Mouse (Mus musculus) ovary, postnatal 10 days (tissue): Measurements from ENCODE around the gene Dnah17.

Source experiments
- DNase-seq: peaks from one replicate; pipeline ENCODE4 v3.0.0; 2022; ENCODE audit warnings: low spot score

Gene Dnah17

DNA sequence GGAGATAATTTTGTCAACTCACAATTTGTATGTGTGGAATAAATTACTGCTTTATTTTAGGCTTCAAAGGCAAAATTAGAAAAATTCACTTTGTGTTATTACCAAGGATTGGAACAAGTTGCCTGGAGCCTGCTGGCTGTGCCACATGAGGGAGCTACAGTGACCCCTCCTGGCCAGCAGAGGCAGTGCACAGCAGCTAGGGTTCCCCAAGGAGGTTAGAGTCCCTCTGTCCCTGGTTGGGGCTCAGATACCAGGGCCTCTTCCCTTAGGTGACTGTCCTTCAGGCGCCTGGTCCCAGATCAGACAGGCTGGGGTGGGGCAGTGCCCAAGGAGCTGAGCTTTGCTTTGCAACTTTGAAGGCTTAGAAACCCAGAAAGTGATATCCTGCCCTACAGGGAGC, 108.6 kb downstream of the Dnah17 start:
- peak; percentile 48 for DNase-seq

DNA sequence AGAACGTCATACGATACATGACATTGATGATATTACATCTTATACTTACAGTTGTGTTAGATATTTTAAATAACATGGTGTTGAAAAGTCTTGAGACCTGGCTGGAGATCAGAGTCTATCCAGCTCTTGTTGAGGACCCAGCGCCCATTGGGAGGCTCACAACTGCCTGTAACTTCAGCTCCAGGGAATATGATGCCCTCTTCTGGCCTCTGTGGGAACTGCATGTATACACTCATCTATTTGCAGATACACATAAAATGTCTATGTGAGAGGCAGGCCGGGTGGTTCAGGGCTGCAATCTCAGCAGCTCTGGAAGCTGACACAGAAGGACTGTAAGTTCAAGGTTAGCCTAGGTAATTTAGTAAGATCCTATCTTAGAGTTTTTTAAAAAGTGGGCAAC, 112.1 kb downstream of the Dnah17 start:
- no peak for DNase-seq

DNA sequence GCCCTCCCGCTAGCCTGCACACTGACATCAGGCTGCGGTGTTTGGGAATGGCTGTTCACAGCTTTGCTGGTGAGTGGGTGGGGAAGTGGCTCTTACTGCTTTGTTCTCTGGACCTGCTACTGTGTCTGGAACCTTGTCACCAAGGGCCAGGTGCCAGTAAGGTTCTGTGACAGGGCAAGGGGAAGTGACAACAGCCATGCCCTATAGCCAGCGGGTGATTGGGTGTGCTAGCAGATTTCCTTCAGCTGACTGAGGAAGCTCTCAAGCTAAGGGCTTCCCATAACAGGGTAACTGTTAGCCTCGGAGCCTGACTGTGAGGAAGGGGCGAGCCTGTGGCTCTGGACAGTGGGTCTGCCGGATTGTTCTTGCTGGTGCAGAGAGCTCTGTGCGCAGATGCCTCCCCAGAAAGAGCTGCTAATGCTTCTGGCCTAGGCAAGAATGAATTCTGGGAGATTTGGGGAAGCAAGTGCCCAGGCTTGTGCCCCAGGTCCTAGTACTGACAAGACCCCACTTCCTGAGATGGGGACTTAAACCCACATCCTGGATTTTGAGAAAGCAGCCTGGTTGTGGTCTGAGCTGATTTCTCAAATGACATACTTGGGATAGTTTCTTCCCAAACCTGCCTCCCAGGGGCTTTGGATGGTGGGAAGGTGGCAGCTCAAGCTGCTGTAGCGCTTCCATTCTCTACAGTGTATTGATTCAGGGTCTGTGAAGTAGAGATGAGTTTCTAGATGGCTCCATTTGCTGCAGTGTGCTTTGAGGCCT, 114.9 kb downstream of the Dnah17 start:
- DNase-seq, result no peak

DNA sequence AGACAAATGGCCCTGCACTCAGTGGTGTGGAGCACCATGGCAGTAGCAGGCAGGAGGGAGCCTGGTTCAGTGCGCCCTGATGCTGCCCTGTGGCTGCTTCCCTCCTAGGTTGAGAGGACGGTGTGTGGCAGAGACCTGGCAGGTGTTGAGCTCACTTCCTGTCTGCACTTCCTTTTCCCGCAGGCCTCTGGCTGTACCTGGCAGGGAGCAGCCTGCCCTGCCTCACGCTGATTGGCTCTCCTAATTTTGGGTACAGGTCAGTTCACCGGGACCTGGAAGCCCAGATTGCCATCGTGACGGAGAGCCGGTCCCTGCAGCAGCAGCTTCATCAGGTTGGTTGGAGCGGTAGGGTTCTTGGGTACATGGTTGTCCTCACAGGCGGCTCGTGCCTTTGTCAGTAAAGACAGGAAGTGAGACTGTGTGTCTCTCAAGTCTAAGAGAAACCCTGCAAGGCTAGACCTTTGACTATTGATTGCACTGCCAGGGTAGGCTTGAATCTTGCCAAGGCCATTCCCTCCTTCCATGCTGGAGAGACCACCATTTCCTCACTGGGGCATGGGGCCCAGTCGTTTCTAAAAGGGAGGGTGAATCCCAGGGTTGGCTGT, 115.9 kb downstream of the Dnah17 start:
- DNase-seq, result no peak

DNA sequence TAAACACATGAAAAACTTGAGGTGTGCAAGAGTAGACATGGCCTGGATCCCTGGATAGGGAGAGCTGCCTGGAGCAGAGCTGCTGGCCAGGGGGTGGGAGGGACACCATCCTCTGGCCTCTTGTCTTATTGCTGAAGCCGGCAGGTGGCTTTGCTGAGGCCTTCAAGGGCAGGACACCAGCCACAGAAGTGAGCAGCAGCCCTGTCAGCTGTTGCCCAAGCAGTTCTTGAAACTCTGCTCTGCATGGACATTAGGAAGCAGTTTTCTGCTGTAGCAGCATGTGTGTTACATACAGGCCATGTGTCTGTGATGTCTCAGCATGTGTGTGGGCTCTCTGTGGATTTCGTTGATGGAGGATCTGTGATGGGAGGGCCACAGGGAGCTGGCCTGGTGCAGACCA, 117.1 kb downstream of the Dnah17 start:
- no peak for DNase-seq

DNA sequence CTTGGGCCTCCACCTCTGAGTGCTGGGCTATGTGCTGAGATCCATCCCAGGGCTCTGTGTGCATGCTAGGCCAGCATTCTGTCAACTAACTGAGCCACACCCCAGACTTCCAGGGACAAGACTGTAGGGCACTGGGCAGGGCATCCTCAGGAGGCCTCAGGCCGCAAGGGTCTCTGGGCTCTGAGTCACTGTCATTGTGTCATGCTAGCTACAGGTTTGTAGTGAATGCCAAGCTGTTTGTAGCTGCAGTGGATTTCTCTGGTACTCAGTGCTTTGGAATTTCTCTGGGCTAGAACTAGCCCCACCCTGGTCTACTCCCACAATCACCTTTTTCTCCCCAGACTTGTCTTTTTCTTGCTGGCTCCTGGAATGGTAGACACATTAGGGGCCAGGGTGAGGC, 117.8 kb downstream of the Dnah17 start:
- no peak for DNase-seq

DNA sequence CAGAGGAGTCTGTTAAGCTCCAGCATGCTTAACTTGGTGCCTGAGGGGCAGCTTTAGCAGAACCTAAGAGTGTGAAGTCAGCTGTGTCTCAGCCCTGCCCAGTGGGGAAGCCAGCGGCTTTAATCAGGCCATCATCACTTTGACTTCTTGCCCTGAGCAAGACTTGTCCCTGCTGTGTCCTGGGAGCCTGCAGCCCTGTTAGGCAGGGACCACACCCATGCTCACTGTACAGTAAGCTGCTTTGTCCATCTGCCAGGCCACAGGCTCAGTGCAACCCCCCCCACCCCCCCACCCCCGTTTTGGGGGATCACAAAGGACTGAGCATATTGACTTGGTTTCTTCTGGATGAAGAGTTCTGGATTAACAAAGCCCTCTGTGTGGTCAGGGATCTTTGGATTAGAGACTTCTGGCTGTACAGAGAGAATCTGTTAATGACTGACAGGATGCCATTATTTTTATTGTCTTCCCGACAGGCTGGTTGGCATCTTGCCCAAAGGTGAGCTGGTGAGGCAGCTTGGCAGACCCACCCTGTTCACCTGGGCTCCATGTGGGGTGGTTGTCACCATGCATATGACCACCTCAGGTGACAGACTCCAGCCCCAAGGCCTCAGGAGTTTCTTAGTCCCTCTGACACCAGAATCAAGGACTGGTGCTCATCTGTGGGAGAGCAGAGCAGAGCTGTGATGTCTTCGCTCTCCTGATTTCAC, 120.4 kb downstream of the Dnah17 start:
- DNase-seq, result no peak

DNA sequence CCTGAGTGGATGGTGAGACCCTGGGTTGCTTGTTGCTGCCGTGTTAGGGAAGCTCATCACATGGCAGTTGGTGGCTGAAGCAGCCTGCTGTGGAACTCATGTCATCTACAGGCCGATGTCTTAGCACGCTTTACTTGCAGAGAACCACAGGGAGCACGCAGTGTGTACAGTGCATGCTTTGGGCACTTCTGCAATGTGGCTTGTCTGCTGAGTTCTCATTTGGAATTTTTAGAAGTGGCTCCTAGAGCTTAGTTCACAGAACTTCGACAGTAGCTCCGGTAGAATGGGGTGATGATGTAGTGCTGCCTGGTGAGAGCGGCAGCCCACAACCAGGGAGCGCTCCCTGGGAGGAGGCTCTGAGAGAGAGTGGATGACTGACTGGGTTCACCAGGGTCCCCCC, 121.6 kb downstream of the Dnah17 start:
- no peak for DNase-seq

DNA sequence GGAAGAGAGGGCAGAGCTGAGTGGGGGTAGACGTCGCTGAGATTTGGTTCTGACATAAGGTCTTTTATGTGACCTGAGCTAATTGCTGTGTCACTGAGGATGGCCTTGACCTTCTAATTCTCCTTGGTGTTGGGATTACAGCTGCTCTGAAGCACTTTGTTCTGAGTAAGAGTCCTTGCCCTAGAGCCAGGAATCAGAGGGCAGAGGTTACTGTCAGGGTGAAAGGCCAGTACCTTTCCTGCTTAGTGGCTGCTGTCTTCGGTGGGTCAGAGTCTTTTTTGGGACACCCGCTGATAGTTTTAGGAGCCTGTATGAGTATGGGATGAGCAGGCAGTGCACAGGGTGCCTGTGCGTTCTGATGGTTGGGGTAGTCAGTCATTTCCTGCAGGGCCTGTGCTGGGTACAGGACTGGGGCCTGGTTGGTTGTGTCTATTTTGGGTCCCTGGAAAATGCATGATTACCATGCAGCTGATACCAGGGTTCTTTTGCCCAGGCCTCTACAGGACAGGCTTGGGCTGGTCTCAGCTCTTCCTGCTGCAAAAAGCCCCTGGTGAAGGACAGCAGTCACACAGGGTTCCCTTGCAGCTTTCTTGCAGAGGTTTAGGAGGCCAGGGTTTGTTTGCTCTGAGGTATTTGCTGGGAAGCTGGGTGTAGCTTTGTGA, 122.2 kb downstream of the Dnah17 start:
- no peak for DNase-seq

DNA sequence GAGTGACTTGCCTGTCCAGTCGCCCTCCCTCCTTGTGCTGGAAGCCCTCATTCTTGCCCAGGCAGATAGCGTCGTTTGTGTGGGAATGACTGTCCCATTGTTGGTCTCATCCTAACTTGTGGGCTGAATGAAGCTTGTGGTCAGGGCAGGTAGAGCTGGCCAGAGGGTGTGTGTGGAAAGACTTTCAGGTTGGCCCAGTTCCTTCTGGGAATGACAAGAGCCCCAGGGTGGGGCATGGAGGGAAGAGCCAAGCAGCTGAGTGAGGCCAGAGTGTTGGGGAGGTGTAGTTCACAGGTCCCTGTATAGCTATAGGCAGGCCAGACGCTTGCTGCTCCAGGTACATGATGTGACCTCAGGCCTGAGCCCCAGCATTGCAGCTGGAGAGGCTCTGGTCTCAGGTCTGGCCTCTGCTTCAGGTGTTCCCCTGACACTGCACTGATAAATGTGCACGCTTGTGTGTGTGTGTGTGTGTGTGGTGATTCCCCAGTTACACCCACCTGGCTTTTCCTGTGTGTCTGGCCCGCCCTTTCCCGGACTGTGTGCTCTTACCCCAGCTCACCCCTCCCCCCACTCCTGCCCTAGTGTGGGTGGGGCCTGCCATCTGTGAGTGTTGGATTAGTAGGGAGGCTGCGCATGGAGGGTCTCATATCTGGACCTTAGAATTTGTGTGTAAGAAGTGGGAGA, 122.8 kb downstream of the Dnah17 start:
- no peak for DNase-seq

DNA sequence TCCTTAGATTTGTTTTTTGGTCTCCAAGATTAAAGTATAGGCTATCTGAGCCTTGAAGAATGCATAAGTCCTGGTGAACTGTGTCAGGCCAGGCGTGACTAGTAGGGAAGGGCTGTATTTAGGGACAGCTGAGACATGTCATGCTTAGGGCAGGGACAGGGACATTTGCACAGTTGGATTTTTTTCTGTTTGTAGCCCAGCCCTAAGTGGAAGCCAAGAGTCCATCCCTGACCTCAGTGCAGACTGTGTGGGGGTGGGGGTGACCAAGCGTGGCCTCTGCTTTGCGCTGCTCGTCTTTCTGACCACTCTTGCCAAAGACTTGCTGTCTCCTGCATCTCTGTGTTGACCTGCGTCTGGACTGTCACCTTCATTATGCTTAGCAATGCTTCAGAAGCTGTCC, 126.2 kb downstream of the Dnah17 start:
- DNase-seq, result no peak

DNA sequence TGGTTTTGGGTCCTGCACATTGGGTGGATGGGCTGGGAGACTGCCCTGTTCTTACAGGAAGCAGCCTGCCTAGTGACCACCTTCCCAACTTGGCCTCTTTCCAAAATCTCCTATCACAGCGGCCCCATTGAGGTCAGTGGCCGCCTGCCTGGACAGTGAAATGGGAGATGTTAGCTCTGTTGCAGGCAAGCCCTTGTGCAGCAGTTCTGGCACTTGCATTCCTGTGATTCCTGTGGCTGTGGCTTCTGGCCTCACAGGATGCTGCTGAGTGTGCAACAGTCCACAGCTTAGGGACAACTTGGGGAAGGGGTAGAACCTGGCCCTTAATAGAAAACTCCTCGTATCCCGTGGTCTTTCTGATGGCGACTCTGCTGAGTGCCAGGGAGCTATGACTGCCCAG, 126.7 kb downstream of the Dnah17 start:
- no peak for DNase-seq

DNA sequence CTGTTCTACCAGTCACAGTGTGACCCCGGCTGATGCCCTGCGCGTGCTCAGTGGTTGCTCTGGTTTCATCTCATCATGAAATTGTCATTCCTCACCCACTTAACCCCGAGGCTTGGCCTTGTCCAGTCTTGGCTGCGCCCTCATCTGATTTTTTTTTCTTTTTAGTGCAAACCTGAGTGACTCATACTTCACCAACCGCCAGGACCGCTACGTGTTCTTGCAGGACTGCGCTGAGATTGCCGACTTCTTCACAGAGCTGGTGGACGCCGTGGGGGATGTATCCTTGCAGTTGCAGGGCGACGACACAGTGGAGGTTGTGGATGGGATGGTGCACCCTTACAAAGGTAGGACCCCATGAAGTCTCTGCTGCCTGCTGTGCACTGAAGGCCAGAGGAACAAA, 127.3 kb downstream of the Dnah17 start:
- DNase-seq, result no peak

DNA sequence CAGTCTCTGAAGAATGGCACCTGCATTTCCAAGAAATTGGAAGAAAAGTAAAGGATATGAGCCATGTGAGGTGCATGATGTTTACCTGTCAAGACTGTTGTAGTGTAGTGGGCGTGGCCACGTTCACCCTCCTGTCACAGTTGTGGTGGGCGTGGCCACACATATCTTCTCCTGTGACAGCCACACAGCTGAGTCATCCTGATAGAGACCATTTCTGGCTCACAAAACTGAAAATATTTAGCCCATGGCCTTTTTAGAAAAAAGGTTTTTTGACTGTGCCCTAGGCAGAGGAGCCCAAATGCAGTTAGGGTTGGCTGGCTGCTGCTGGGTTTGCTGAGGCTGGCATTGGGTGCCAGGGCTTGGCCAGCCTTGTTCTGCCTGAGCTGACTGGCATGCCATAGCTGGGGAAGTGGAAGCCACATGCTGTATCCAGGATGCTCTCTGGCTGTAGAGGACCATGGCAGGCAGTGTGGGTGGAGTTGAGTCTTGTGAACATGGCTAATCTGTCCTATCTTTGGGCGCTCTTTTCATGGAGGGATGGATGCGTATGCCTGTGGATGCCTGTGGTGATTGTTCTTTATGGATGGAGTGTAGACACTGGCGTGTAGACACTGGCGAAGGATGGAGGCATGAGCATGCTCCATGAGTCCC, 129.7 kb downstream of the Dnah17 start:
- DNase-seq, result no peak

DNA sequence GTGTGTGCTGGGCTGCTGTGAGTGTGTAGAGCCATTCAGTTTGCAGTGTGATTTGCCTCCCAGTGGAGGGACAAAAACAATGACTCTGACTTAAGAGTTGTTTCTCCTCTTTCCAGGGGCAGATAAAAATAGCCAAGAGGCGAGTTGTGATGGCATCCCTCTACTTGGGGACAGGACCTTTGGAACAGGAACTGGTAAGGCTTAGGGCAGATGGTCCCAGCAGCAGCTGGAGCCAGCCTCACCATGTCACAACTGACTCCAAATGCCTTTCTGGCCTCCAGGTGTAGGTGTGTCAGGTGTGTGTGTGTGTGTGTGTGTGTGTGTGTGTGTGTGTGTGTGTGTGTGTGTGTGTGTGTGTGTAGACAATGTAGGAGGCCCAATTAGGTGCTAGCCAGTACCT, 130.4 kb downstream of the Dnah17 start:
- no peak for DNase-seq

DNA sequence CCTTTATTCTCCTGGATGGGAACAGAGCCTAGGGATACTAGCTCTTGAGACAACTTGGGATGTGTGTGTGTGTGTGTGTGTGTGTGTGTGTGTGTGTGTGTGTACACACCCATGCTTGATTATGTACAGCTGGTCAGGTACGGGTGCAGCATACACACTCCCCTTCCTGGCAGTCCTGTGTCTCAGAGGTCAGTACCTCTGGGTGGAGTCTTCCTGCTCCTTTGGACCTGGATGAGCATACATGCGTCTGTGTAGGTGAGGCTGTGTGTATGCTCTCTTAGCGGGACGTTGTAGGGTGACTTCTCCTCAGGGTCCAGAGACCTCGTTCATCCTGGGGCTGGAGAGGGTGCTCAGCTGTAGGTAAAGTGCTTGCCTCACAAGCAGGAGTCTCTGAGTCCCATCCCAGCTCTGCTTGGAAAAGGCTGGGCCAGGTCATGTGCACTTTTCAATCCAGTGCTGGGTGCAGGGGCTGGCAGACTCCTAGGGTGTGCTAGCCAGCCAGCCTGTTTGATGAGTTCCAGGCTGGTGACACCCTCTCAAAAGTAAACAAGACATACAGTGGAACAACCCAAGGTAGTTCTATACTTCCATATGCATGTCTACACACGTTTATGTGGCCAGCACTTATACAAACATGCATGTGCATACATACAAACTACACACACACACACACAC, 131.0 kb downstream of the Dnah17 start:
- no peak for DNase-seq

DNA sequence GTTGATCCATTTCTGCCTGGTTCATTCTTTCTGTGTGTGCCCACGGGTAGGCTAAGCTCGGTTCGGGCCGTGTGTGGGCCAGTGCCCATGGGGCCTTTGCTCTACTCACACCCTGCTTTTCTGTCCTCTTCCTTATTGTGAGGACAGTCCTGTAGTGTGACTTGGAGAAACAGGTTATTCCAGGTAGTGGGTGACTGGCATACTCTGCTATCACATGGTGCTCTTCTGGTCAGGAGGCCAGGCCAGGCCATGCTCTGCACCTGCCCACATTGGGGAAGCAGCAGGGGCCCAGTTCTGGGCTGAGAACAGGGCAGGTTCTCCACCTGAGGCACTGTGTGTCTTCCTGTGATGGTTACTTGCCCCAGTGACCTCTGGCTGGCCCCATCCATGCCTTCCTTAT, 132.1 kb downstream of the Dnah17 start:
- DNase-seq, result no peak

DNA sequence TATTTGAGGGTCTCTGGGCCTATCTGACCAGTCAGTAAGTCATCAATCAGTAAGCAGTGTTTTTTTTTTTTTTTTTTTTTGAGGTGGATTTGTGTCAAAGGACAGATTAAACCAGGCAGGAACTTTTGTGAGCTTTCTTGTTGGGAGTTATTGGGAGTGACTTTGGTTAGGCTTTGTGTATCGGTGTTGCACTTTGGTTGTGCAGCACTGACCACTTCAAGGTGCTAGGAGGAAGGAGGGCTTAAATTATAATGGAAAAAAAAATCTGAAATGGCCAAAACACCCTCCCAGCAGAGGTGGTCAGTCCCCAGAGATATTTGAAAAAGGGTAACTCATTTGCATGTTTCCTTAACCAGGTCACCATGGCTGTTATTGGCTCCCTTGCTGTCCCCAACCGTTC, 133.3 kb downstream of the Dnah17 start:
- no peak for DNase-seq

DNA sequence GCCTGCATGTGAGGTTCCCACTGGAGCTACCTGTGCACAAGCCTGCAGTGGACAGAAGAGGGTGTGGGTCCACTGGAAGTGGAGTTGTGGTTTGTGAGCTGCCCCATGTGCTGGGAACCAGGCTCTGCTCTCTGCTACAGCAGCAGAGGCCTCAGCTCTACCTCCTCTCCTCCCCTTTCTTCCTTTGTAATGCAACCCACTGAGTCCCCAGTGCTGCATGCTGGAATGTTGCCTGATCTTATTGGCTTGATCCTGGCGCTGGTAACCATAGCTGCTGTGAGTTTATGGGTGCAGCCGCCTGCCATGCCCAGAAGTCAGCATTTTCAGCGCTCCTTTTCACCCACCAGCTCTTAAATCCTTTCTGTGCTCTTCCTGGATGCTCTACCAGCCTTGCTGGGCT, 134.4 kb downstream of the Dnah17 start:
- no peak for DNase-seq

DNA sequence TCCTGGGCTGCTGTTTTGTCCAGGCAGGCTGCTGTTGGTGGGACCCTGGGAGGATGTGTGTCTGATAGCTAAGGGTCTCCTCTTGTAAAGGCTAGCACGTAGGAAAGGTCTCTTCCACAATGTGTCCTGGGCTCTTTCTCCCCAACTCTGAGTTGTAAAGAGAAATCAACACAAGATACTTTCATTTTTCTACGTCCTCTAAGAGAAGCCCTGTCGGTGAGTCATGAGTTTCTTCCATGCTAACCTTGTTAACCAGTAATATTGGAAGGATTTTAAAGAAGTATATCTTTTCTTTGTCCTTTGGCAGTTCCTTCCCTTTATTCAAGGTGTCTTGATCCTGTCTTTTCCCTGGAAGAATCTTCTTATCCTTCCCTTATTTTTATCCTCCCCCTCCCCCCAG, 134.8 kb downstream of the Dnah17 start:
- no peak for DNase-seq

DNA sequence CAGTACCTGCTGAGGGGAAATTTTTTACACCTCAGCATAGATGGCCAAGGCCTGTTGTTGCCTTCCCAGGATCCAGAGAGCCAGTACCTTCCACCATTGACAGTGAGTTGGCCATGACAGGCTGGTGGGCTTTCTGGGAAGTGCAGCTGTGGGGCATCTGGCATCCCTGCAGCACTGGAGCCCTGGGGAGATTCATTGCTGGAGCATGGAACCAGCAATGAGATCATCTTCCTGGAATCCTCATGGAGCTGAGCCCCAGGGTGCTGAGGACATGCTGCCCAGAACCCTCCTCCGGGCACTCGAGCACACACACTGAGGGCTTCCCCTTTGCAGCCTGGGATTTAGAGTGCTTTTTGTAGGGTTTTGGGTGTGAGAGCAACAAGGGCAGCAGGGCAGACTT, 135.2 kb downstream of the Dnah17 start:
- no peak for DNase-seq
